Comparison of ENCODE assay signal across 22 mouse cellular contexts in genomic region chr12:98588573-98588972, GRCm38 (mm10). TPM values are rescaled to one million over a fixed set of nuclear protein-coding genes. Genes with fewer than 3 reads are reported as not detected.
DNase-seq lines count a peak whose midpoint lies in the region; ATAC-seq and TF ChIP-seq lines count a peak whose summit lies in the region.
"Had no signal": no experiment of that assay in that cellular context is flagged by ENCODE, and none has a peak within 500 bp of the region (broad histone marks: within the 10 kb centered on the region; RNA-seq: fewer than 3 reads in every experiment).

No protein-coding gene starts in this region.

- H3K9me3 ChIP-seq in limb, embryonic 14.5 days (ENCODE audit: control insufficient read depth, low read length) = no peaks in the 10 kb centered on the region
- peaks cover 6% of the 10 kb centered on the region; the same call in 1 of the 2 replicates for H3K9me3 ChIP-seq in limb, embryonic 10.5 days (replicated peaks)
- no peaks in the 10 kb centered on the region for H3K9me3 ChIP-seq in MEL (replicated peaks; ENCODE audit: insufficient read depth, low read length)
- no peaks in the 10 kb centered on the region for H3K9me3 ChIP-seq in midbrain, postnatal 0 days (ENCODE audit: low read length)
- H3K9me3 ChIP-seq: limb, embryonic 15.5 days; neural tube, embryonic 12.5 days had no signal

- no peak overlapping the region for H3K9ac ChIP-seq in limb, embryonic 14.5 days (ENCODE audit: low read depth, low read length, severe bottlenecking)
- H3K9ac ChIP-seq in MEL (ENCODE audit: control insufficient read depth, low read depth, low read length, poor library complexity, severe bottlenecking) = no peak overlapping the region
- no peak overlapping the region for H3K9ac ChIP-seq in midbrain, postnatal 0 days (replicated peaks; ENCODE audit: low read length, poor library complexity, severe bottlenecking)
- H3K9ac ChIP-seq: forebrain, embryonic 13.5 days; hindbrain, embryonic 12.5 days; limb, embryonic 15.5 days; neural tube, embryonic 12.5 days had no signal

- DNase-seq in limb, embryonic 14.5 days (ENCODE audit: low spot score) = peak; percentile 85
- DNase-seq in limb, embryonic 10.5 days (ENCODE audit: low spot score) = no peak
- DNase-seq in 416B (ENCODE audit: low read depth) = peak; percentile 30
- DNase-seq in MEL (ENCODE audit: low read depth, low spot score) = peak; percentile 38
- DNase-seq in embryo, embryonic 11 days = peak; percentile 71
- DNase-seq in left cerebral cortex, postnatal 25 days (ENCODE audit: low spot score in 2 of 2) = no peak
- DNase-seq in layer of hippocampus, postnatal 10 days (ENCODE audit: low spot score in 2 of 2) = no peak
- no peak for DNase-seq in midbrain, postnatal 0 days (ENCODE audit: low spot score)
- DNase-seq: adrenal gland, adult 2 months; cerebellum, adult 8-10 months; gastrocnemius, postnatal 36 days; kidney, adult 9 months; lung, postnatal 4 days; thymus, postnatal 36 days had no signal

- TF ChIP-seq CTCF in MEL (IDR thresholded peaks at IDR 0.05 in 2 of 3, conservative IDR thresholded peaks at IDR 0.05 in 1 of 3; ENCODE audit: control insufficient read depth in 1 of 3, insufficient read depth in 1 of 3, low read depth in 2 of 3, low read length in 3 of 3, poor library complexity in 1 of 3, severe bottlenecking in 1 of 3) = no peak
- no peak for TF ChIP-seq CTCF in midbrain, postnatal 0 days (IDR thresholded peaks at IDR 0.05)

- H3K4me3 ChIP-seq in limb, embryonic 14.5 days (replicated peaks; ENCODE audit: low read length) = no peak overlapping the region
- no peak overlapping the region for H3K4me3 ChIP-seq in limb, embryonic 10.5 days
- no peak overlapping the region for H3K4me3 ChIP-seq in MEL (ENCODE audit: control insufficient read depth in 1 of 2, insufficient read depth in 1 of 2, low read depth in 2 of 2, low read length in 2 of 2)
- no peak overlapping the region for H3K4me3 ChIP-seq in midbrain, postnatal 0 days (ENCODE audit: low read depth, low read length)
- H3K4me3 ChIP-seq: forebrain, embryonic 13.5 days; hindbrain, embryonic 12.5 days; limb, embryonic 15.5 days; neural tube, embryonic 12.5 days had no signal

- 51% methylated on average over 6 of the region's 6 CpGs for WGBS in limb, embryonic 14.5 days
- WGBS in limb, embryonic 10.5 days = 72% methylated on average over 6 of the region's 6 CpGs
- 69% methylated on average over 6 of the region's 6 CpGs for WGBS in midbrain, postnatal 0 days

- no peaks in the 10 kb centered on the region for H3K27me3 ChIP-seq in limb, embryonic 14.5 days (ENCODE audit: control insufficient read depth, insufficient read depth, low read length)
- no peaks in the 10 kb centered on the region for H3K27me3 ChIP-seq in limb, embryonic 10.5 days (ENCODE audit: low read depth, poor library complexity, severe bottlenecking)
- H3K27me3 ChIP-seq in MEL (ENCODE audit: control insufficient read depth in 1 of 2, insufficient read depth in 2 of 2, low read length in 2 of 2) = peaks cover 0 to 1% of the 10 kb centered on the region in 2 experiments; a peak in 2 of 4 replicates
- no peaks in the 10 kb centered on the region for H3K27me3 ChIP-seq in midbrain, postnatal 0 days (ENCODE audit: insufficient read depth, low read length)
- H3K27me3 ChIP-seq: forebrain, embryonic 13.5 days; hindbrain, embryonic 12.5 days; limb, embryonic 15.5 days; neural tube, embryonic 12.5 days had no signal

- intact Hi-C loops in left cerebral cortex, postnatal 25 days (cut with DNase I) = no loop called here

- no peak for ATAC-seq in limb, embryonic 14.5 days (ENCODE audit: low FRiP score, low read depth)
- ATAC-seq in midbrain, postnatal 0 days (ENCODE audit: low FRiP score) = no peak
- ATAC-seq: CD4-positive, CD25-positive, alpha-beta regulatory T cell, adult 4 months; forebrain, embryonic 13.5 days had no signal

- no peak overlapping the region for H3K27ac ChIP-seq in limb, embryonic 14.5 days (replicated peaks; ENCODE audit: low read depth, low read length)
- no peak overlapping the region for H3K27ac ChIP-seq in limb, embryonic 10.5 days
- no peak overlapping the region for H3K27ac ChIP-seq in MEL (ENCODE audit: control insufficient read depth, low read depth, low read length)
- H3K27ac ChIP-seq in midbrain, postnatal 0 days (ENCODE audit: low read depth, low read length) = no peak overlapping the region
- H3K27ac ChIP-seq: forebrain, embryonic 13.5 days; hindbrain, embryonic 12.5 days; limb, embryonic 15.5 days; neural tube, embryonic 12.5 days had no signal

- TF ChIP-seq RAD21 in MEL (IDR thresholded peaks at IDR 0.05; ENCODE audit: low read depth, low read length) = no peak

- H3K79me2 ChIP-seq in MEL (ENCODE audit: control insufficient read depth, insufficient read depth, low read length, poor library complexity) = no peaks in the 10 kb centered on the region

- no peak for TF ChIP-seq POLR2A in limb, embryonic 14.5 days (IDR thresholded peaks at IDR 0.05; ENCODE audit: borderline replicate concordance, extremely low read depth, insufficient read depth, insufficient read length)
- no peak for TF ChIP-seq POLR2A in MEL (IDR thresholded peaks at IDR 0.05; ENCODE audit: control insufficient read depth in 1 of 2, insufficient read depth in 1 of 2, low read depth in 1 of 2, low read length in 2 of 2, poor library complexity in 1 of 2)

- no peaks in the 10 kb centered on the region for H3K36me3 ChIP-seq in limb, embryonic 14.5 days (ENCODE audit: control insufficient read depth, insufficient read depth, low read length)
- H3K36me3 ChIP-seq in limb, embryonic 10.5 days = no peaks in the 10 kb centered on the region
- H3K36me3 ChIP-seq in MEL (ENCODE audit: control insufficient read depth in 1 of 2, insufficient read depth in 2 of 2, low read length in 2 of 2) = no peaks in the 10 kb centered on the region
- no peaks in the 10 kb centered on the region for H3K36me3 ChIP-seq in midbrain, postnatal 0 days (ENCODE audit: insufficient read depth, low read length)
- H3K36me3 ChIP-seq: G1E; hindbrain, embryonic 12.5 days; limb, embryonic 15.5 days; neural tube, embryonic 12.5 days had no signal

- H3K4me2 ChIP-seq in limb, embryonic 14.5 days (replicated peaks; ENCODE audit: low read depth, low read length, severe bottlenecking) = no peak overlapping the region
- no peak overlapping the region for H3K4me2 ChIP-seq in midbrain, postnatal 0 days (ENCODE audit: low read depth, low read length, poor library complexity, severe bottlenecking)
- H3K4me2 ChIP-seq: forebrain, embryonic 13.5 days; hindbrain, embryonic 12.5 days; limb, embryonic 15.5 days; midbrain, embryonic 11.5 days; neural tube, embryonic 12.5 days had no signal

- no peaks in the 10 kb centered on the region for H3K4me1 ChIP-seq in limb, embryonic 14.5 days (ENCODE audit: control insufficient read depth, insufficient read depth, low read length)
- no peaks in the 10 kb centered on the region for H3K4me1 ChIP-seq in limb, embryonic 10.5 days
- H3K4me1 ChIP-seq in MEL (ENCODE audit: control insufficient read depth in 1 of 2, insufficient read depth in 2 of 2, low read length in 2 of 2) = no peaks in the 10 kb centered on the region
- H3K4me1 ChIP-seq in midbrain, postnatal 0 days (ENCODE audit: insufficient read depth, low read length) = no peaks in the 10 kb centered on the region
- H3K4me1 ChIP-seq: hindbrain, embryonic 12.5 days; limb, embryonic 15.5 days; neural tube, embryonic 12.5 days had no signal

- no peak for TF ChIP-seq EP300 in MEL (IDR thresholded peaks at IDR 0.05; ENCODE audit: low read depth in 1 of 2, low read length in 2 of 2)

TF ChIP-seq in MEL, 35 proteins besides CTCF, POLR2A, EP300 and RAD21 (continues in another document):
- TF ChIP-seq MYB (IDR thresholded peaks at IDR 0.05; ENCODE audit: low read depth, low read length) = no peak
- TF ChIP-seq POLR2AphosphoS2 (IDR thresholded peaks at IDR 0.05; ENCODE audit: low read length) = no peak
- no peak for TF ChIP-seq MAX (IDR thresholded peaks at IDR 0.05; ENCODE audit: low read length)
- TF ChIP-seq MAZ (IDR thresholded peaks at IDR 0.05; ENCODE audit: low read depth, low read length) = no peak
- no peak for TF ChIP-seq CHD1 (IDR thresholded peaks at IDR 0.05; ENCODE audit: low read depth, low read length)
- TF ChIP-seq USF1 (IDR thresholded peaks at IDR 0.05; ENCODE audit: low read depth, low read length) = no peak
- TF ChIP-seq SIN3A (IDR thresholded peaks at IDR 0.05; ENCODE audit: low read length) = no peak
- no peak for TF ChIP-seq ZC3H11A (IDR thresholded peaks at IDR 0.05; ENCODE audit: low read depth, low read length)
- no peak for TF ChIP-seq UBTF (IDR thresholded peaks at IDR 0.05; ENCODE audit: borderline replicate concordance, insufficient read depth, low read depth, low read length)
- TF ChIP-seq NELFE (IDR thresholded peaks at IDR 0.05; ENCODE audit: low read depth, low read length) = no peak
- TF ChIP-seq TCF12 (IDR thresholded peaks at IDR 0.05; ENCODE audit: low read depth, low read length) = no peak
- no peak for TF ChIP-seq TAL1 (IDR thresholded peaks at IDR 0.05; ENCODE audit: low read length)
- no peak for TF ChIP-seq GATA1 (IDR thresholded peaks at IDR 0.05; ENCODE audit: low read depth, low read length)

RNA-seq across cellular contexts. Expression of gene Kcnk10, which starts 10.5 kb away (rescaled TPM):
- 0.08 and 0.14 TPM in 2 replicates for polyA plus RNA-seq in limb, embryonic 14.5 days (2012; rRNA removed)
- polyA plus RNA-seq in limb, embryonic 14.5 days (2014; fragmentation: Nextera tagmentation; extraction: Ambion mirVana) = 0.11 TPM in 1 of 2 replicates, not detected in the other
- polyA plus RNA-seq in limb, embryonic 10.5 days (2016; fragmentation: Nextera tagmentation; extraction: Ambion mirVana) = 0.13 TPM in 2 replicates
- not detected in 2 replicates for total RNA-seq in MEL (2012; rRNA removed)
- not detected for polyA plus RNA-seq in MEL (2012; ENCODE audit: insufficient read depth in 1 of 2, insufficient read length in 2 of 2, low read depth in 1 of 2, low replicate concordance in 2 of 2, missing spikeins in 1 of 2)
- 10 to 100 TPM; 13.4 to 15.2 TPM for total RNA-seq in left cerebral cortex, postnatal 25 days (2021)
- total RNA-seq in layer of hippocampus, postnatal 10 days (2021) = 10 to 100 TPM; 49.7 to 49.9 TPM
- total RNA-seq in midbrain, postnatal 0 days (2014; rRNA removed) = 56.6 and 62.6 TPM in 2 replicates
- polyA plus RNA-seq in midbrain, postnatal 0 days (2015; fragmentation: Nextera tagmentation; extraction: Ambion mirVana) = 33.0 and 37.4 TPM in 2 replicates
- total RNA-seq: adrenal gland, adult 2 months; gastrocnemius, postnatal 36 days had no signal
- polyA plus RNA-seq: adrenal gland, adult 2 months; G1E; liver, embryonic 16.5 days had no signal

RNA-seq across cellular contexts. Expression of gene Spata7, which starts 39.4 kb away (rescaled TPM):
- 7.7 and 8.4 TPM in 2 replicates for polyA plus RNA-seq in limb, embryonic 14.5 days (2012; rRNA removed)
- 12.5 and 15.3 TPM in 2 replicates for polyA plus RNA-seq in limb, embryonic 14.5 days (2014; fragmentation: Nextera tagmentation; extraction: Ambion mirVana)
- 19.5 and 21.4 TPM in 2 replicates for polyA plus RNA-seq in limb, embryonic 10.5 days (2016; fragmentation: Nextera tagmentation; extraction: Ambion mirVana)
- total RNA-seq in MEL (2012; rRNA removed) = 3.9 and 4.0 TPM in 2 replicates
- 1 to 10 TPM in 1 of 2 experiments, not detected in 1; 5.5 TPM for polyA plus RNA-seq in MEL (2012; ENCODE audit: insufficient read depth in 1 of 2, insufficient read length in 2 of 2, low read depth in 1 of 2, low replicate concordance in 2 of 2, missing spikeins in 1 of 2)
- 10 to 100 TPM; 32.5 to 33.4 TPM for total RNA-seq in left cerebral cortex, postnatal 25 days (2021)
- 10 to 100 TPM; 31.0 to 34.2 TPM for total RNA-seq in layer of hippocampus, postnatal 10 days (2021)
- 29.2 and 41.6 TPM in 2 replicates for total RNA-seq in midbrain, postnatal 0 days (2014; rRNA removed)
- polyA plus RNA-seq in midbrain, postnatal 0 days (2015; fragmentation: Nextera tagmentation; extraction: Ambion mirVana) = 34.2 and 38.2 TPM in 2 replicates

Comparison
In these comparisons a context has a peak if more than half of its experiments do, and no peak if none do; other contexts are left out.
1. DNase-seq: peak in limb, embryonic 14.5 days (single experiment), 416B (single experiment), MEL (single experiment) and embryo, embryonic 11 days (single experiment); none in limb, embryonic 10.5 days (single experiment), left cerebral cortex, postnatal 25 days (0 of 2), layer of hippocampus, postnatal 10 days (0 of 2) and midbrain, postnatal 0 days (single experiment).
2. RNA of gene Kcnk10, which starts 10.5 kb away (total RNA-seq): 56.6 to 62.6 TPM in midbrain, postnatal 0 days, 49.7 to 49.9 TPM in layer of hippocampus, postnatal 10 days and 13.4 to 15.2 TPM in left cerebral cortex, postnatal 25 days; not detected in MEL; every median in the first group is over 10 times any median in the second.